Mouse (Mus musculus) lung, embryonic 15.5 days (tissue): ENCODE data around the gene Zbtb3. TPM values are rescaled to one million over a fixed set of nuclear protein-coding genes. Genes with fewer than 3 reads are reported as not detected.
A peak's percentile ranks its signal among the peaks of the same experiment; 100 is the strongest.

Source experiments
- ATAC-seq: fragments of 200-750 bp; cut with Nextera tagmentation; 2 replicates; pipeline ENCODE4 v1.8.0; 2017; ENCODE audit warnings: moderate number of reproducible peaks, borderline replicate concordance; ENCODE audit not compliant: low FRiP score, low TSS enrichment; ENCODE audit errors: extremely low read depth
- H3K27ac ChIP-seq: fragments of 300-500 bp; sonication (generic); 2 replicates; pipeline ENCODE4 v1.5.1; 2015; ENCODE audit warnings: moderate library complexity, mild to moderate bottlenecking, inconsistent platforms
- H3K27me3 ChIP-seq: fragments of 300-500 bp; sonication (generic); 2 replicates; pipeline ENCODE4 v1.6.1; 2015; ENCODE audit warnings: inconsistent platforms
- H3K36me3 ChIP-seq: fragments of 300-500 bp; sonication (generic); 2 replicates; pipeline ENCODE4 v1.6.1; 2015; ENCODE audit warnings: inconsistent platforms
- H3K4me1 ChIP-seq: fragments of 300-500 bp; sonication (generic); 2 replicates; pipeline ENCODE4 v1.6.1; 2015; ENCODE audit warnings: inconsistent platforms
- H3K4me2 ChIP-seq: fragments of 300-500 bp; sonication (generic); 2 replicates; pipeline ENCODE4 v1.6.1; 2015; ENCODE audit warnings: inconsistent platforms, mild to moderate bottlenecking, moderate library complexity
- H3K4me3 ChIP-seq: fragments of 300-500 bp; sonication (generic); 2 replicates; pipeline ENCODE4 v1.5.1; 2015; ENCODE audit warnings: mild to moderate bottlenecking, inconsistent platforms
- H3K9ac ChIP-seq: fragments of 300-500 bp; sonication (generic); 2 replicates; pipeline ENCODE4 v1.6.1; 2015; ENCODE audit warnings: inconsistent platforms
- H3K9me3 ChIP-seq: fragments of 300-500 bp; sonication (generic); 2 replicates; pipeline ENCODE4 v1.6.1; 2016; ENCODE audit warnings: inconsistent platforms
- WGBS: fragments of 180-500 bp; shearing (Covaris S2); methylation state at CpG from one replicate; pipeline ENCODE4 v1.1.7; 2015; 5-methylcytosine and 5-hydroxymethylcytosine counted together
- polyA plus RNA-seq: library from polyadenylated mRNA; unstranded; fragments of >200 nt; fragmentation: Nextera tagmentation; extraction: Ambion mirVana; gene quantifications from 2 replicates; pipeline ENCODE4 v1.2.1, GENCODE M21; 2015

Gene Zbtb3
- polyA plus RNA-seq, 1 experiment from 2014 or later = 6.4 TPM

DNA sequence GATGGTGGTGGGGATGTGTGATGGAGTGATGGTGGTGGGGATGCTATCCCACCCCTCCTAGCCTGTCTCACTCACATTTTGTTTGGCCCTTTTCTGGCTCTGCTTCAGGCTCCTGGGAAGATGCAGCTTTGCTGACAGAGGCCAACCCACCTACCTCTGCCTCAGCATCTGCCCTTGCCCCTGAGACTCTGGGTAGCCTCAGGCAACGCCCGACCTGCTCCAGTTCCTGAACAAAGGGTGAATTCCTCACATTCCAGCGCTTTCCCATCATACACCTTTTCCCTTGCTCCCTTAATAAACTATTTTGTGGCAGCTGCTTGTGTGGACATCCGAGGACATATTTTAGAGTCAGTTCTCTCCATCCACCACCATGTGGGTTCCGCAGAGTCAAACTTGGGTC, 46.0 kb downstream of the Zbtb3 start:
- 68% methylated on average over 5 of the region's 5 CpGs for WGBS
- H3K27me3 ChIP-seq = no peaks in the 10 kb centered on the region
- no peak overlapping the region for H3K9ac ChIP-seq
- H3K4me2 ChIP-seq = no peak overlapping the region
- no peak for ATAC-seq
- H3K36me3 ChIP-seq = peaks cover 22% of the 10 kb centered on the region
- H3K9me3 ChIP-seq = no peaks in the 10 kb centered on the region
- H3K4me3 ChIP-seq = no peak overlapping the region
- H3K4me1 ChIP-seq = peaks cover 12% of the 10 kb centered on the region
- H3K27ac ChIP-seq = no peak overlapping the region

DNA sequence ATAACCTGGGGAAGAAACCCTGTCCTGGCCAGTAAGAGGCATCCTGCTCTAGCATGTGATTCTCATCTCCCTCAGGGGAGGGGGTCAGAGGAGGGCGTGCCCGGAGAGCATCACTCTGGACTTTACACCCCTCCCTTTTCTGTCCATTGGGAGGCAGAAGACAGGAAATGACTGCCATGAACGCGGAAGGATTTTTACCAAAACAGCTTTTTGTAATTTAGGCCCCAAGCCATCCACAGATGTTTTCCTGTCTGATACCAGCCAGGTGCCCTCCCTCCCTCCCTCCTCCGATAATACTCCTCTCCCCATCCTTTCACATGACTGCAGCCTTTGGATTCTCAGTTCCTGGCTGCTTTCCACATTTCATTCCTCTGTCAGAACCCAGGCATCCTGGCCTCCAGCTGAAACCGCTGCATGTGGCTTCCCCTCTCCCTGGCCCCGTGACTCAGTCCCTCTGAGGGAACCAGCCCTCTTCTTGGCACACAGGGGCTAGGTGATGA, 48.1 kb downstream of the Zbtb3 start, which contains the start of gene Lrrn4cl:
TSS of gene Lrrn4cl (plus strand) at position 367 of the 500 bp plus-strand sequence.
- Histone ChIP-seq H3K9me3 (no peaks in the 10 kb centered on the region), H3K27me3 (no peaks in the 10 kb centered on the region), H3K4me2 (peak within 1 kb of the TSS; percentile 28), H3K9ac (no peak within 1 kb of the TSS), H3K27ac (no peak within 1 kb of the TSS; the same call in 1 of the 2 replicates), H3K4me3 (no peak within 1 kb of the TSS), H3K36me3 (peaks cover 22% of the 10 kb centered on the region), H3K4me1 (peaks cover 12% of the 10 kb centered on the region)
- WGBS = 25% methylated on average over 7 of the region's 7 CpGs
- ATAC-seq = peak; percentile 81

DNA sequence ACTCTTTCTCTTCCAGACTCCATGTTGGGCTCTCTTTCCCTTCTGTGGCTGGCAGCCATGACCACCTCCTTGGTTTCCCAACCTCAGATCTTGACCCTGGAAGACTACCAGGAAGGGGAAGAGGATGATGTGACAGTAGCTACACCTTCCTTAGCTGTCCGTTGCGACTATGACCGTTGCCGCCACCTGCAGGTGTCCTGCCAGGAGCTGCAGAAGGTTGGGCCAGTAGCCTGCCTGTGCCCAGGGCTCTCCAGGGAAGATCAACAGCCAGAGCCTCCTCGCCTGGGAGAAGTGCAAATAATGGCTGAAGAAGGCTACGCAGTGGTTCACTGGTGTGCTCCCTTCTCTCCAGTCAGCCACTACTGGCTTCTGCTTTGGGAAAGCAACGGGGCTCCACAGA, 49.3 kb downstream of the Zbtb3 start:
- peaks cover 12% of the 10 kb centered on the region for H3K36me3 ChIP-seq
- ATAC-seq = no peak
- no peak overlapping the region for H3K4me2 ChIP-seq
- no peak overlapping the region for H3K9ac ChIP-seq
- no peaks in the 10 kb centered on the region for H3K27me3 ChIP-seq
- H3K9me3 ChIP-seq = no peaks in the 10 kb centered on the region
- no peak overlapping the region for H3K27ac ChIP-seq
- H3K4me3 ChIP-seq = no peak overlapping the region
- 30% methylated on average over 7 of the region's 7 CpGs for WGBS
- peaks cover 12% of the 10 kb centered on the region for H3K4me1 ChIP-seq

GRCm38 (mm10) chr19:8852236-8852928, 50.0 kb downstream of the Zbtb3 start:
- Histone ChIP-seq H3K9me3 (no peaks in the 10 kb centered on the region), H3K36me3 (peaks cover 5% of the 10 kb centered on the region), H3K9ac (no peak overlapping the region), H3K27me3 (no peaks in the 10 kb centered on the region), H3K27ac (no peak overlapping the region), H3K4me2 (no peak overlapping the region), H3K4me3 (no peak overlapping the region), H3K4me1 (peaks cover 12% of the 10 kb centered on the region)
- ATAC-seq = no peak
- 42% methylated on average over 10 of the region's 10 CpGs for WGBS

- Histone ChIP-seq H3K4me1 (peaks cover 12% of the 10 kb centered on the region), H3K4me2 (no peak overlapping the region), H3K27me3 (no peaks in the 10 kb centered on the region), H3K9me3 (no peaks in the 10 kb centered on the region), H3K4me3 (no peak overlapping the region), H3K36me3 (0 out of 2 replicates have a peak, but pooled peaks cover 4% of the 10 kb centered on the region), H3K27ac (no peak overlapping the region), H3K9ac (no peak overlapping the region)
- 83% methylated on average over 3 of the region's 3 CpGs for WGBS
- ATAC-seq = no peak
Measured at GRCm38 (mm10) chr19:8853117-8853516, 50.8 kb downstream of the Zbtb3 start.

Other genes with a start within 250 kb of the Zbtb3 start
- 0.09 and 0.24 TPM in 2 replicates for gene Slc22a8, start 211.3 kb upstream of the Zbtb3 start, polyA plus RNA-seq
- 0.11 TPM in 2 replicates for gene Slc22a6, start 184.5 kb upstream of the Zbtb3 start, polyA plus RNA-seq
- gene Chrm1, start 138.8 kb upstream of the Zbtb3 start, polyA plus RNA-seq = 0.08 and 0.14 TPM in 2 replicates
- gene Slc3a2, start 79.2 kb upstream of the Zbtb3 start, polyA plus RNA-seq = 87.1 and 89.7 TPM in 2 replicates
- 85.6 and 86.3 TPM in 2 replicates for gene Wdr74, start 66.7 kb upstream of the Zbtb3 start, polyA plus RNA-seq
- gene 1700092M07Rik, start 61.8 kb upstream of the Zbtb3 start, polyA plus RNA-seq = 2.0 and 2.1 TPM in 2 replicates
- gene Stx5a, start 61.1 kb upstream of the Zbtb3 start, polyA plus RNA-seq = 142 and 153 TPM in 2 replicates
- gene Nxf1, start 45.5 kb upstream of the Zbtb3 start, polyA plus RNA-seq = 184 and 198 TPM in 2 replicates
- gene Tmem223, start 31.6 kb upstream of the Zbtb3 start, polyA plus RNA-seq = 181 and 197 TPM in 2 replicates
- gene Tmem179b, start 28.1 kb upstream of the Zbtb3 start, polyA plus RNA-seq = 77.2 and 81.3 TPM in 2 replicates
- gene Taf6l, start 16.1 kb upstream of the Zbtb3 start, polyA plus RNA-seq = 30.5 and 31.5 TPM in 2 replicates
- 147 and 159 TPM in 2 replicates for gene Polr2g, start 4.0 kb upstream of the Zbtb3 start, polyA plus RNA-seq
- gene Ttc9c, start 16.8 kb downstream of the Zbtb3 start, polyA plus RNA-seq = 54.8 and 57.2 TPM in 2 replicates
- gene Hnrnpul2, start 17.5 kb downstream of the Zbtb3 start, polyA plus RNA-seq = 5.7 and 5.8 TPM in 2 replicates
- not detected in 2 replicates for gene AC129217.1, start 27.2 kb downstream of the Zbtb3 start, polyA plus RNA-seq
- gene Bscl2, start 34.9 kb downstream of the Zbtb3 start, polyA plus RNA-seq = 48.3 and 52.3 TPM in 2 replicates
- gene Gng3, start 36.6 kb downstream of the Zbtb3 start, polyA plus RNA-seq = 1.6 and 2.5 TPM in 2 replicates
- gene Lrrn4cl, start 48.2 kb downstream of the Zbtb3 start, polyA plus RNA-seq = 1.1 TPM in 2 replicates
- gene Ubxn1, start 68.9 kb downstream of the Zbtb3 start, polyA plus RNA-seq = 153 and 158 TPM in 2 replicates
- 58.5 and 60.2 TPM in 2 replicates for gene Uqcc3, start 78.4 kb downstream of the Zbtb3 start, polyA plus RNA-seq
- gene Lbhd1, start 81.2 kb downstream of the Zbtb3 start, polyA plus RNA-seq = 70.5 and 72.7 TPM in 2 replicates
- gene Gm49403, start 81.4 kb downstream of the Zbtb3 start, polyA plus RNA-seq = not detected in 2 replicates
- 81.5 and 93.7 TPM in 2 replicates for gene 1810009A15Rik, start 86.3 kb downstream of the Zbtb3 start, polyA plus RNA-seq
- gene Gm49416, start 86.4 kb downstream of the Zbtb3 start, polyA plus RNA-seq = not detected in 2 replicates
- gene Ints5, start 90.5 kb downstream of the Zbtb3 start, polyA plus RNA-seq = 45.8 and 50.1 TPM in 2 replicates
- 122 and 123 TPM in 2 replicates for gene Ganab, start 95.5 kb downstream of the Zbtb3 start, polyA plus RNA-seq
- 43.1 and 46.1 TPM in 2 replicates for gene B3gat3, start 117.8 kb downstream of the Zbtb3 start, polyA plus RNA-seq
- gene Rom1, start 126.8 kb downstream of the Zbtb3 start, polyA plus RNA-seq = 2.7 and 2.8 TPM in 2 replicates
- 30.8 and 35.6 TPM in 2 replicates for gene Eml3, start 127.0 kb downstream of the Zbtb3 start, polyA plus RNA-seq
- 165 and 173 TPM in 2 replicates for gene Mta2, start 139.3 kb downstream of the Zbtb3 start, polyA plus RNA-seq
- 28.4 and 29.7 TPM in 2 replicates for gene Tut1, start 151.3 kb downstream of the Zbtb3 start, polyA plus RNA-seq
- gene Eef1g, start 164.5 kb downstream of the Zbtb3 start, polyA plus RNA-seq = 420 and 427 TPM in 2 replicates
- 24.7 and 25.6 TPM in 2 replicates for gene Ahnak, start 186.7 kb downstream of the Zbtb3 start, polyA plus RNA-seq